In the genomic region with DNA sequence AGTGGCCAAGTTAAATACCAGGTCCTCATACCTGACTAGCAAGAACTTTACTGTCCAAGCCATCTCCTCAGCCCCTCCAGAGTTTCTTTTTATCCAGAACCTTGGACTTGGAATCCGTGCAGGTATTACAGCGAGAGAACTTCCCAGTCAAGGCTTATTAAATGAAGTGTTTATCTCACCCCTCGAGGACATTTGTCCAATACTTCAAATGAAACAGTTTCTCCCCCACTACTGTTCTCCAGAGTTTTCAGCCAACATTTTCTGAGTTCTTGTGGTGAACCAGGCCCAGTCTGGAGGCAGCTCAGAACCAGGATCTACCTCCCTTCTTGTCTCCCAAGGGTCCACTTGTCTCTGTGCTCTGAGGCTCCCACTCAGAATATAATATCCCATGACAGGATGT, we compare ENCODE assay signal across 21 mouse cellular contexts.
"Had no signal": no experiment of that assay in that cellular context is flagged by ENCODE, and none has a peak within 500 bp of the region (broad histone marks: within the 10 kb centered on the region; RNA-seq: fewer than 3 reads in every experiment).

No protein-coding gene starts in this region.

- H3K4me2 ChIP-seq: limb, embryonic 13.5 days; liver, embryonic 12.5 days; liver, embryonic 15.5 days; midbrain, embryonic 13.5 days; neural tube, embryonic 13.5 days; stomach, embryonic 15.5 days had no signal

- H3K9me3 ChIP-seq: limb, embryonic 10.5 days; limb, embryonic 13.5 days; liver, embryonic 12.5 days; liver, embryonic 15.5 days; midbrain, embryonic 10.5 days; midbrain, embryonic 13.5 days; neural tube, embryonic 13.5 days; stomach, embryonic 15.5 days had no signal

- DNase-seq: kidney, adult 2 months; kidney, postnatal 25 days; layer of hippocampus, adult 9-11 months; liver; right cerebral cortex, postnatal 25 days; spleen, adult 18-20 months; thymus, postnatal 25 days had no signal

- H3K4me3 ChIP-seq: layer of hippocampus, adult 2 months; limb, embryonic 10.5 days; limb, embryonic 13.5 days; liver, embryonic 12.5 days; liver, embryonic 15.5 days; megakaryocyte, embryonic 14.5 days; midbrain, embryonic 10.5 days; midbrain, embryonic 13.5 days; myocyte; neural tube, embryonic 13.5 days; stomach, embryonic 15.5 days had no signal

- ATAC-seq: intestine, postnatal 0 days; liver, embryonic 12.5 days; midbrain, embryonic 13.5 days; midbrain, embryonic 16.5 days had no signal

- H3K27me3 ChIP-seq: limb, embryonic 13.5 days; liver, embryonic 12.5 days; liver, embryonic 15.5 days; megakaryocyte, embryonic 14.5 days; midbrain, embryonic 13.5 days; neural tube, embryonic 13.5 days; stomach, embryonic 15.5 days had no signal

- H3K36me3 ChIP-seq: limb, embryonic 10.5 days; limb, embryonic 13.5 days; liver, embryonic 12.5 days; liver, embryonic 15.5 days; midbrain, embryonic 10.5 days; midbrain, embryonic 13.5 days; neural tube, embryonic 13.5 days; stomach, embryonic 15.5 days had no signal

- H3K27ac ChIP-seq: kidney, postnatal 0 days; layer of hippocampus, adult 2 months; limb, embryonic 10.5 days; limb, embryonic 13.5 days; liver, embryonic 12.5 days; liver, embryonic 15.5 days; midbrain, embryonic 10.5 days; midbrain, embryonic 13.5 days; neural tube, embryonic 13.5 days; stomach, embryonic 15.5 days had no signal

- H3K9ac ChIP-seq: limb, embryonic 13.5 days; liver, embryonic 12.5 days; liver, embryonic 15.5 days; midbrain, embryonic 13.5 days; neural tube, embryonic 13.5 days; stomach, embryonic 15.5 days had no signal

- H3K4me1 ChIP-seq: neural tube, embryonic 13.5 days; stomach, embryonic 15.5 days had no signal
